Mouse (Mus musculus) myocyte (in vitro differentiated cells): ENCODE data around the gene Tnn.

Experiments used
- CEBPB ChIP-seq: IDR thresholded peaks from 2 replicates; pipeline ENCODE4 v1.6.1; 2011; ENCODE audit warnings: mild to moderate bottlenecking, moderate library complexity; ENCODE audit not compliant: poor library complexity, insufficient read depth, severe bottlenecking
- E2F4 ChIP-seq: IDR thresholded peaks from one replicate; pipeline ENCODE4 v1.6.1; 2011; ENCODE audit warnings: mild to moderate bottlenecking, control low read depth, moderate library complexity; ENCODE audit not compliant: insufficient read depth
- MAX ChIP-seq: IDR thresholded peaks from one replicate; pipeline ENCODE4 v1.6.1; 2011; ENCODE audit warnings: low read depth, mild to moderate bottlenecking, control low read depth
- MYOD1 ChIP-seq, 3 experiments: IDR thresholded peaks; one replicate each; pipeline ENCODE4 v1.6.1; 2011; ENCODE audit warnings: control low read depth in 2 of 3, low read depth in 2 of 3, mild to moderate bottlenecking in 2 of 3, moderate library complexity in 1 of 3; ENCODE audit not compliant: insufficient read length in 2 of 3, control insufficient read depth in 1 of 3
- MYOG ChIP-seq, 3 experiments: IDR thresholded peaks; one replicate each; pipeline ENCODE4 v1.6.1; 2011; ENCODE audit warnings: control low read depth in 2 of 3, low read depth in 2 of 3, mild to moderate bottlenecking in 2 of 3; ENCODE audit not compliant: insufficient read length in 2 of 3, control insufficient read depth in 1 of 3, insufficient read depth in 1 of 3
- POLR2A ChIP-seq: IDR thresholded peaks from one replicate; pipeline ENCODE4 v1.6.1; 2011; ENCODE audit warnings: low read depth, mild to moderate bottlenecking, control low read depth, moderate library complexity; ENCODE audit not compliant: insufficient read length
- POLR2AphosphoS2 ChIP-seq: IDR thresholded peaks from one replicate; pipeline ENCODE4 v1.6.1; 2011; ENCODE audit warnings: low read depth, control low read depth; ENCODE audit not compliant: insufficient read length
- REST ChIP-seq: IDR thresholded peaks from one replicate; pipeline ENCODE4 v1.6.1; 2011; ENCODE audit warnings: mild to moderate bottlenecking, control low read depth, moderate library complexity; ENCODE audit not compliant: insufficient read depth, insufficient read length
- SRF ChIP-seq: IDR thresholded peaks from one replicate; pipeline ENCODE4 v1.6.1; 2011; ENCODE audit warnings: low read depth; ENCODE audit not compliant: control insufficient read depth, insufficient read length
- TCF12 ChIP-seq: IDR thresholded peaks from one replicate; pipeline ENCODE4 v1.6.1; 2011; ENCODE audit warnings: mild to moderate bottlenecking, control low read depth; ENCODE audit not compliant: poor library complexity, insufficient read depth, severe bottlenecking
- TCF3 ChIP-seq: IDR thresholded peaks from one replicate; pipeline ENCODE4 v1.6.1; 2011; ENCODE audit warnings: low read depth, control low read depth; ENCODE audit not compliant: insufficient read length
- USF1 ChIP-seq: IDR thresholded peaks from one replicate; pipeline ENCODE4 v1.6.1; 2011; ENCODE audit warnings: low read depth, mild to moderate bottlenecking, control low read depth, moderate library complexity

DNA sequence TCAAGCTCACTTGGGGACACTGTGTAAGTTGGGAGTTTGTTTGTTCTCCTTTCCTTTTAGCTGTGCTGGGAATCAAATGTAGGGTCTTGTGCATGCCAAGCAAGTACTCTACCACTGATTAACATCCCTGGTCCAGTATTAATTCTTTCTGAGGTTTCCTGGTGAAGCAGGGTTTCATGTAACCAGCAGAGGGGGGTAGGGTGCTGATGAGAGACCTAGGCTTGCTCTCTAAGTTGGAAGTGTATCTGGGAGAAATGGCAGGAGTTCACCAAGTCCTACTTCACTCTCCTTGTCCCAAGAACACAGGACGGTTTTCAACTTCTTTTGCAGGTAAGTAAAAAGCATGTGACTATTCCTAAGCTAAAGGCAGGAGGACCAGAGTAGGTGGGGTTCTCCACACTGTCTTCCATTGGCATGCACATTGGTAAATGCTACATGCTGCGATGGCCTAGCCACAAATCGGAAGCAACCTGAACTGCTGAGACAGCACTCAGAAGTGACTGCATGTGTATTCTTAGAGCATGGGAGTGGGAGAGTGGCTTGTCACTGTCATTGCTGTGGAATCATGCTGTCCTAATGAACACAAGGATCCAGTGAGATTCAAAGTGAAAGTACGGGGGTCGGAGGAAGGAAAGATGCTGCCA, 53.6 kb downstream of the Tnn start:
- TF ChIP-seq TCF12 = no peak
- no peak for TF ChIP-seq POLR2A
- no peak for TF ChIP-seq USF1
- no peak for TF ChIP-seq MYOG (IDR thresholded peaks at IDR 0.05; ENCODE audit: control insufficient read depth in 1 of 3, insufficient read depth in 1 of 3, insufficient read length in 2 of 3, low read depth in 2 of 3)
- TF ChIP-seq MAX = no peak
- no peak for TF ChIP-seq POLR2AphosphoS2
- TF ChIP-seq E2F4 = no peak
- TF ChIP-seq TCF3 = no peak
- no peak for TF ChIP-seq REST
- TF ChIP-seq SRF = no peak
- TF ChIP-seq MYOD1 (IDR thresholded peaks at IDR 0.05; ENCODE audit: control insufficient read depth in 1 of 3, insufficient read length in 2 of 3, low read depth in 2 of 3) = no peak
- TF ChIP-seq CEBPB = no peak
